Mouse (Mus musculus): ENCODE data around the gene Pfdn6. TPM values are rescaled to one million over a fixed set of nuclear protein-coding genes. Genes with fewer than 3 reads are reported as not detected.

Gene Pfdn6
- polyA plus RNA-seq (2015; fragmentation: Illumina TruSeq; extraction: RNeasy Lipid Tissue Mini Kit (QIAGEN cat#74804); ENCODE audit: insufficient read depth, low read depth, low replicate concordance), result 33.2 TPM

DNA sequence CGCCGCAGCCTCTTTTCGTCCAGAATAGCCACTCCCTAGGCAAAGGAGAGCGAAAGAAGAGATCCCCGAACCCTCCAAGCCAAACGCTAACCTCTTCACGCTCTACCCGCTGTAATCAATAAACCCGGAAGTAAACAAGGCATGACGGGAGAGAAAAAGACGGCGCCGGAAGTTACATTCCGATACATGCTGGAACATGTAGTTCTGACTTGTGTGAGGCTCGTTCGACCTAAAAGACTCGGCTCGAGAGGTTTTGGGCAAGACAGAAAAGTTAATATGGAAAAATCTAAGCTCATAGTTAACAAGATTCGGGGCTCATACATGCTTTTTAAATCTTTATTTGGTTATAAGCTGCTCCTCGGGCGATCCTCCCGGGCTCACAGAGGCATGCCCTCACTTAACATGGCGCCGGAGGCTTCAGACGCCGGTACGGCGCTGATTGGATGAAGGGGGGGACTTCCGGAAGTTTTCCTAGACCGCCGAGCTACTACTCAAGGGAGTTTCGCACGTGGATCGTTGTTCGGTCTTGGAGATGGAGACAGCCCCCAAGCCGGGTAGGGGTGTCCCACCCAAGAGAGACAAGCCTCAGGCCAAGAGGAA, at the start of gene Pfdn6, which contains the start of gene Wdr46:
TSS of gene Pfdn6 (minus strand) at position 138 of the 600 bp plus-strand sequence.
TSS of gene Wdr46 (plus strand) at position 455 of the 600 bp plus-strand sequence.

DNA sequence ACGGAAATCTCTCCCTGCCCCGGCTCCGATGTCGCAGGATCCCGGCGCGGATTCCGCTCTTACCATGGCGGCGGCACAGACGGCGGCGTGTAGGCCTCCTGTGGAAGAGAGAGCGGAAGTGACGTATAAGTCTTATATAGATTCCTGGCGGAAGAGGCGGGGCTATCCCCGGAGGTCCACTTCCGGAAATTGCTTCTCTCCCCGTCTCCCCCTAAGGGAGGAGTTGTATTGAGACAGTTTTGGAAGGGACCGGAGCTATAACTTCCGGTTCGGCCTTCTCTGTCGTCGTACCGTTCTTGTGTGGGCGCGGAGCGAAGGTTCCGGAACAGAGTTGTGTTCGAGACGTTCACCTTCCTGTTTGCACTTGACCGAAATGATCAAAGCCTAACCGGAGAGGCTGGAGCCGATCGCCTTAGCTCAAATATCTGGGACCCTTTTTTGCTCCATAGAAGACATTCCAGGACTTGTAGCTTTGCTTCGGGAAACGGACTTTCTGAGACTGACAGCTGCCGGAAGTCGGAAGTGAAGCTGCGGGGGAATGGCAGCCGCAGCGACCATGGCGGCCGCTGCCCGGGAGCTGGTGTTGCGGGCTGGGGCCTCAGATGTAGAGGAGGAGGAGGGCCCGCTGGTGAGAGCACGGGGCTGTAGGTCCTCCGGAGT, 15.5 kb upstream of the Pfdn6 start, which contains the start of the genes Vps52 and Rps18:
TSS of gene Vps52 (plus strand) at position 258 of the 660 bp plus-strand sequence.
TSS of gene Rps18 (minus strand) at position 447 of the 660 bp plus-strand sequence.

DNA sequence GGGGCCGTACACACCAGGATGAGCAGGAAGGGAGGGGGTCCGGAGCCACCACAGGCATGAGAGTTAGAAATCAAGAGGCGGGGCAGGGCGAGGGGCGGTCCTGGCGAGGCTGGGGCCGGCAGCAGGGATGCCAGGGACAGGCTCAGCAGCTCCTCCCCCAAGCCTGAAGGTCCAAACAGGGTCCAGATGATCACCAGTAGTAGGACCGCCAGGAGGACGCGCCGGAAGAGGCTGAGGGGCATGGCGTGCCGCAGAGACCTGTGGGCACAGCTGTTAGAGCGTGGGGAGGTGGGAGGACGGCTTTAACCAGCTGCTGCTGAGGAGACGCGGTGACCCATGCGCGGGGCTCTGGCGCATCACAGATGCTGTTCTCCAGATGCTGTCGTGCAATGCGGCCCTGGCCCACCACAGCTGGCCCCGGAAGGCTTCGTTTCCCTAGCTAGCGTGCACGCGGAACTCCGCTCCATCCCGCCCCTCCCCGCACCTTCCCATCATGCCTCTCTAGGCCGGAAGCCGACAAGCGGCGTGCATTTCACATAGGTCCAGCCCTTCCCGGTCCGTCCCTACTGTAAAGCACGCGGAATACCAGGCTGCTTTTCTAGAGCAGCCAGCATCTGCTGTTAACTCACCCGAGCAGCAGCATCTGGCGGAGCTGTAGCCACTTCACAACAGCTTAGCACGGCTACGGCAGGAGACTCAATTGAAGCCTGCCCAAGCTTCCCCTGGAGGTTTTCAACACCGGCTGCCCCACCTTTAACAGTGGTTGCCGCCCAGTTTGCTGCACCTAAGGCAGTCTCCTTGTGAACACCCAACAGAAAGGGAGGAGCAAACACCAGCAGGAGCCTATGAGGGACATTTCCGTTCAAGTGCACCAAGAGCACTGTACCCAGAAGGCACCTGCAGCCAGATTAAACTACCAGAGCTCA, 11.1 kb upstream of the Pfdn6 start, which contains the start of gene B3galt4:
TSS of gene B3galt4 (minus strand) at position 468 of the 926 bp plus-strand sequence.

DNA sequence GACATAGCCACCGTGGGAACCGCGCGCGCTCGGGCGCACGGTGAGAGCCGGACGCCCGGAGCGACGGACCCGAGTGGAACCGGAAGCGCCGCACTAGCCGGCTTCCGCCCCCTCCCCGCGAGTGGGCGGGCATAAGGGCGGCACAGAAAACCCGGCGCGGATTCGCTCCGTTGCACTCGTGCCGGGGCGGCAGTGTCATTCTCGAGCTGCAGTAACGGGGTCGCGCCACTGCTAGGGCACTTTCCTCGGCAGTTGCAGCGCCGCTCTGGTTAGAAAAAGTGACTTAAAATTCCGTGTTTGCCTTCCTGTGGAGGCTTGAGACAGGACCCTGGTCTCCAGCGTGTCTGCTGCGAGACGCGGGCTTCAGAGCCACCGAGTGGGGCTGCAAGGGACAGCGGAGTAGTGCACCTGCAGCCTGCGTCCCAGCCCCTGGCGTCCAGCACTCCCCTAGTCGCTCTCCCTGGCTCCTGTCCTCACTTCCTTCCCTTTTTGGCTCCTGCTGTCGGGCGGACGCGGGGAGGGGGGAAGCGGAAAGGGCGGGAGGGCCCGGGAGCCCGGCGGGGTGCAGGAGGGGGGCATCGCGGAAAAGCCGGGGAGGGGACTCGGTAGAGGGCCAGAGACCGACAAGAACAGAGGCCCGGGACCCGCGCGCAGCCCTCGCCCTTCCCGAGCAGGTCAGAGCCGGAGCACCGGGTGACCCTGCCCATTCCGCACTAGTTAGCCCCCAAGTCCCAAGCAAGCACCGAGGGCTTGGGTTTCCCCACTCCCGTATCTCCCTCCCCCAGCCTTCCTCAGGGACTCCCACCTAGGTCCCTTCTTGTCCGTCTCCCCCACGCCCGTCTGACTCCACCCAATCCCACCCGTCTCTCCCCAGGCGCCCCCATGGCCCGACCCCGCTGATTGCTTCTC, 10.5 kb downstream of the Pfdn6 start, which contains the start of gene Rgl2:
TSS of gene Rgl2 (plus strand) at position 173 of the 909 bp plus-strand sequence.

DNA sequence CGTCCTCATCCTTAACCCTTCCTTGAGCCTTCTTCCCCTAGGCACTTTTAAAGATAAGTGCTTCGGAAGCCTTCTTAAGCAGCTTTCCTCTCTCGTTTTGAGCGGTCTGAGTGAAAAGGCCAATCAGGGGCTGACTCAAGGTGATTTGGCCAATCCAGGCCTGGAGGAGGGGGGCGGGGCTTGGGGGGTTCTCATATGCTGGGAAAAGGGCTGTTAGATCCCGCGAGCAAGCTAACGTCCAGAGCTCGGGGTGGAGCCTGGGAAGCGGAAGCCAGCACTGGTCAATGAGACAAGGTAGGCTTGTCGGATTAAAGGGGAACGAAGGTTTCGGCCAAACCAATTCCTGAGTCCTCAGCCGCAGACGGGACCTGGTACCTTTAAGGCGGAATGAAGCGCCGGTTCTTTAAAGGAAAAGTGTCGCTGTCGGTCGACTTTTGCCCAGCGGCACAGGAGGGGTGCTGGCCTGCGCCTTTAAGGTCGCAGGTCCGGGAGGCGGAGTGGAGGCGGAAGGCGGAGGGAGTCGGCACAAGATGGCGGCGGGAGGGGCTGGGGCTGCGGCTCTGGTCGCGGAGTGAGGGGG, 24.4 kb downstream of the Pfdn6 start, which contains the start of the genes Tapbp and Zbtb22:
TSS of gene Tapbp (plus strand) at position 229 of the 580 bp plus-strand sequence.
TSS of gene Zbtb22 (plus strand) at position 234 of the 580 bp plus-strand sequence.

DNA sequence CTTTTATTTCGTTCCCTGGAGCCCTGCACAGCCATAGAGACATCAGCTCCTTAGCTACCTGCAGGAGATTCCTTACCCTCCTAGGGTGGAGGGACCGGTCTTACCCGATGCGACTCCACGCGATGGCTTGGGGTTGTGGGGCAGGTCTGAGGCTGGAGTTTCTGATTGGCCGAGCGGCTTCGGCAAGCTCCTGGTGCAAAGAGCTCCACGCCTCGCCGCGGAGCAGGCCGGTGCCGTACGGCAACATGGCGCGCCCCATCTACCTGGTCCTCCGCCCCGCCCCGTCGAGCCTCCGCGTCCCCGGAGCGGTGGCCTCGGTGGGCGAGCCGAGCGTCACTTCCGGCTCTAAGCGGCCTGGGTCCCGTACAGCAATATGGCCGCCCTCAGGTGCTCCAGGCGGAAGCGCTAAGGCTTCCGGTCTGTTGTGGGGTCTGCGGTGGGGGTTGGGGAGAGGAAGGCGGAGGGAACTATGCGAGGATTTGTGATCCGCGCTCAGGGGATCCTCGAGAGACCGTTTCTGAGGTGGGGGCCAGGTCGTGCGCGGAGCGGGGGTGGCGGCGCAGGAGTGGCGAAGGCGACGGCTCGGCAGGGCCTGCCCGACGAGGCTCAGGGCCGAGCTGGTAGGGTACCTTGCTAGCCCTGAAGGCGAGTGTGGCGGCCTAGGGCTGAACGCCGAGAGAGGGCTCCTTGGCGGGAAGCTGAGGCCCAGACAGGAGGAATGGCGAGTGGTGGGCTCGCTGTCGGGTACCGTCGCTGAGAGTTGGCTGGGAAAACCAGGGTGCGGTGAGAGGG, 30.9 kb downstream of the Pfdn6 start, which contains the start of gene Daxx:
TSS of gene Daxx (plus strand) at position 338 of the 792 bp plus-strand sequence.

DNA sequence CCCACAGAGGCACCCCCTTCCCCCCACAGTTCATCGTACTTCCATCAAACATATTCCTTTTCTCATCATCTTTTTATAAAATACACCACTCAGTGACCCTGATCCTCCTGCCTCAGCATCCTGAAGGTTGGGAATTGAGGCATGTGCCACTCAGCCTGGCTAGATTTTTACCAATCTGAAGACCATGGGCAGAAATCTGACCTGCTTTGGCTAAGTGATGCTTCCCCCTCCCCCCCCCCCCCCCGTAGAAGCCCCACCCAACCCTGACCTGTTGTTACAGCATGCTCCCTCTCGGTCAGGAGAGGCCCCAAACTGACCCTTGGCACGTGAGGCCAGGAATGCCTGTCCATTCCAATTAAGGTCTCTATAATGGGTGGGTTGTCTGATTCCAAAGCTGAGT, 35.3 kb downstream of the Pfdn6 start, which contains the start of gene Platr17:
TSS of gene Platr17 (plus strand) at position 301 of the 400 bp plus-strand sequence.

DNA sequence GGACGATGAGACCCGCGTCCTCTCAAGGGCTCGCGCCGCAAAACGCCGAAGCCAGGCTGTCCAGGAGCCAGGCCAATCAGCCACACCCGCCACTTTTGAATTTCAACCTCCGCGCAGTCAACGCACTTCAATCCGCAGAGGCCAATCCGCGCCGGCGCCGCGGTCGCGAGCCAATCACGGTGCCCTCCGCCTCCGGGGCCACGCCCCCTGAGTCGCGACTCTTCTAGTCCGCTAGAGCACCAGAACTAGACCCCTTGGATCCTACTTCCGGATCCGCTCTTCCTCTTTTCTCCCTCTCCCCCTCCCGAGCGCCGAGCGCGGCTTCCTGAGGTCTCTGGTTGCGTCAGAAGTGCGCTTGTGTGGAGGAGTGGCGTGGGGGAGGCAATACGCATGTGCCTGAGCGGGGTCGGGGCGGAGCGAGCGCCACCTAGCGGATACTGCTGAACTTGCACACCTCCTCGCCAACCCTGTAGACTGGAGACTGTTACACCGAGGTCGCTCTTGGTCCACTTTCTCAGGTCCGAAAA, 49.5 kb downstream of the Pfdn6 start, which contains the start of gene Kifc1:
TSS of gene Kifc1 (minus strand) at position 129 of the 527 bp plus-strand sequence.

Other genes starting within 250 kb of the Pfdn6 start
- gene March2, start 221.7 kb downstream of the Pfdn6 start, polyA plus RNA-seq (2015; fragmentation: Illumina TruSeq; extraction: RNeasy Lipid Tissue Mini Kit (QIAGEN cat#74804); ENCODE audit: insufficient read depth, low read depth, low replicate concordance), result 16.5 TPM
- 23.5 TPM for gene Rab11b, start 179.8 kb downstream of the Pfdn6 start, polyA plus RNA-seq (2015; fragmentation: Illumina TruSeq; extraction: RNeasy Lipid Tissue Mini Kit (QIAGEN cat#74804); ENCODE audit: insufficient read depth, low read depth, low replicate concordance)
- 6.9 TPM for gene Angptl4, start 158.5 kb downstream of the Pfdn6 start, polyA plus RNA-seq (2015; fragmentation: Illumina TruSeq; extraction: RNeasy Lipid Tissue Mini Kit (QIAGEN cat#74804); ENCODE audit: insufficient read depth, low read depth, low replicate concordance)
- 38.1 TPM for gene Kank3, start 129.8 kb downstream of the Pfdn6 start, polyA plus RNA-seq (2015; fragmentation: Illumina TruSeq; extraction: RNeasy Lipid Tissue Mini Kit (QIAGEN cat#74804); ENCODE audit: insufficient read depth, low read depth, low replicate concordance)
- gene Rps28, start 115.8 kb downstream of the Pfdn6 start, polyA plus RNA-seq (2015; fragmentation: Illumina TruSeq; extraction: RNeasy Lipid Tissue Mini Kit (QIAGEN cat#74804); ENCODE audit: insufficient read depth, low read depth, low replicate concordance), result 1,005 TPM
- gene Ndufa7, start 115.8 kb downstream of the Pfdn6 start, polyA plus RNA-seq (2015; fragmentation: Illumina TruSeq; extraction: RNeasy Lipid Tissue Mini Kit (QIAGEN cat#74804); ENCODE audit: insufficient read depth, low read depth, low replicate concordance), result 92.9 TPM
- 11.7 TPM for gene Cd320, start 97.3 kb downstream of the Pfdn6 start, polyA plus RNA-seq (2015; fragmentation: Illumina TruSeq; extraction: RNeasy Lipid Tissue Mini Kit (QIAGEN cat#74804); ENCODE audit: insufficient read depth, low read depth, low replicate concordance)
- gene Gm7029, start 66.5 kb downstream of the Pfdn6 start, polyA plus RNA-seq (2015; fragmentation: Illumina TruSeq; extraction: RNeasy Lipid Tissue Mini Kit (QIAGEN cat#74804); ENCODE audit: insufficient read depth, low read depth, low replicate concordance), result not detected
- 0.59 TPM for gene Kifc1, start 49.7 kb downstream of the Pfdn6 start, polyA plus RNA-seq (2015; fragmentation: Illumina TruSeq; extraction: RNeasy Lipid Tissue Mini Kit (QIAGEN cat#74804); ENCODE audit: insufficient read depth, low read depth, low replicate concordance)
- gene Platr17, start 35.2 kb downstream of the Pfdn6 start, polyA plus RNA-seq (2015; fragmentation: Illumina TruSeq; extraction: RNeasy Lipid Tissue Mini Kit (QIAGEN cat#74804); ENCODE audit: insufficient read depth, low read depth, low replicate concordance), result not detected
- 9.3 TPM for gene Daxx, start 30.9 kb downstream of the Pfdn6 start, polyA plus RNA-seq (2015; fragmentation: Illumina TruSeq; extraction: RNeasy Lipid Tissue Mini Kit (QIAGEN cat#74804); ENCODE audit: insufficient read depth, low read depth, low replicate concordance)
- 40.4 TPM for gene Tapbp, start 24.4 kb downstream of the Pfdn6 start, polyA plus RNA-seq (2015; fragmentation: Illumina TruSeq; extraction: RNeasy Lipid Tissue Mini Kit (QIAGEN cat#74804); ENCODE audit: insufficient read depth, low read depth, low replicate concordance)
- 4.3 TPM for gene Zbtb22, start 24.4 kb downstream of the Pfdn6 start, polyA plus RNA-seq (2015; fragmentation: Illumina TruSeq; extraction: RNeasy Lipid Tissue Mini Kit (QIAGEN cat#74804); ENCODE audit: insufficient read depth, low read depth, low replicate concordance)
- 33.8 TPM for gene Rgl2, start 10.8 kb downstream of the Pfdn6 start, polyA plus RNA-seq (2015; fragmentation: Illumina TruSeq; extraction: RNeasy Lipid Tissue Mini Kit (QIAGEN cat#74804); ENCODE audit: insufficient read depth, low read depth, low replicate concordance)
- gene Wdr46, start 317 bp upstream of the Pfdn6 start, polyA plus RNA-seq (2015; fragmentation: Illumina TruSeq; extraction: RNeasy Lipid Tissue Mini Kit (QIAGEN cat#74804); ENCODE audit: insufficient read depth, low read depth, low replicate concordance), result 3.8 TPM
- gene B3galt4, start 11.1 kb upstream of the Pfdn6 start, polyA plus RNA-seq (2015; fragmentation: Illumina TruSeq; extraction: RNeasy Lipid Tissue Mini Kit (QIAGEN cat#74804); ENCODE audit: insufficient read depth, low read depth, low replicate concordance), result 2.8 TPM
- 12.3 TPM for gene Vps52, start 15.5 kb upstream of the Pfdn6 start, polyA plus RNA-seq (2015; fragmentation: Illumina TruSeq; extraction: RNeasy Lipid Tissue Mini Kit (QIAGEN cat#74804); ENCODE audit: insufficient read depth, low read depth, low replicate concordance)
- 762 TPM for gene Rps18, start 15.7 kb upstream of the Pfdn6 start, polyA plus RNA-seq (2015; fragmentation: Illumina TruSeq; extraction: RNeasy Lipid Tissue Mini Kit (QIAGEN cat#74804); ENCODE audit: insufficient read depth, low read depth, low replicate concordance)
- 424 TPM for gene H2-K1, start 60.0 kb upstream of the Pfdn6 start, polyA plus RNA-seq (2015; fragmentation: Illumina TruSeq; extraction: RNeasy Lipid Tissue Mini Kit (QIAGEN cat#74804); ENCODE audit: insufficient read depth, low read depth, low replicate concordance)
- 14.0 TPM for gene Ring1, start 84.3 kb upstream of the Pfdn6 start, polyA plus RNA-seq (2015; fragmentation: Illumina TruSeq; extraction: RNeasy Lipid Tissue Mini Kit (QIAGEN cat#74804); ENCODE audit: insufficient read depth, low read depth, low replicate concordance)
- gene H2-Ke6, start 87.7 kb upstream of the Pfdn6 start, polyA plus RNA-seq (2015; fragmentation: Illumina TruSeq; extraction: RNeasy Lipid Tissue Mini Kit (QIAGEN cat#74804); ENCODE audit: insufficient read depth, low read depth, low replicate concordance), result 55.1 TPM
- gene Slc39a7, start 91.3 kb upstream of the Pfdn6 start, polyA plus RNA-seq (2015; fragmentation: Illumina TruSeq; extraction: RNeasy Lipid Tissue Mini Kit (QIAGEN cat#74804); ENCODE audit: insufficient read depth, low read depth, low replicate concordance), result 42.1 TPM
- 19.4 TPM for gene Rxrb, start 91.5 kb upstream of the Pfdn6 start, polyA plus RNA-seq (2015; fragmentation: Illumina TruSeq; extraction: RNeasy Lipid Tissue Mini Kit (QIAGEN cat#74804); ENCODE audit: insufficient read depth, low read depth, low replicate concordance)
- 1.9 TPM for gene Col11a2, start 99.1 kb upstream of the Pfdn6 start, polyA plus RNA-seq (2015; fragmentation: Illumina TruSeq; extraction: RNeasy Lipid Tissue Mini Kit (QIAGEN cat#74804); ENCODE audit: insufficient read depth, low read depth, low replicate concordance)
- not detected for gene H2-Oa, start 152.0 kb upstream of the Pfdn6 start, polyA plus RNA-seq (2015; fragmentation: Illumina TruSeq; extraction: RNeasy Lipid Tissue Mini Kit (QIAGEN cat#74804); ENCODE audit: insufficient read depth, low read depth, low replicate concordance)
- gene H2-DMa, start 179.2 kb upstream of the Pfdn6 start, polyA plus RNA-seq (2015; fragmentation: Illumina TruSeq; extraction: RNeasy Lipid Tissue Mini Kit (QIAGEN cat#74804); ENCODE audit: insufficient read depth, low read depth, low replicate concordance), result 2.6 TPM
- gene Brd2, start 182.3 kb upstream of the Pfdn6 start, polyA plus RNA-seq (2015; fragmentation: Illumina TruSeq; extraction: RNeasy Lipid Tissue Mini Kit (QIAGEN cat#74804); ENCODE audit: insufficient read depth, low read depth, low replicate concordance), result 51.9 TPM
- gene H2-DMb2, start 203.0 kb upstream of the Pfdn6 start, polyA plus RNA-seq (2015; fragmentation: Illumina TruSeq; extraction: RNeasy Lipid Tissue Mini Kit (QIAGEN cat#74804); ENCODE audit: insufficient read depth, low read depth, low replicate concordance), result 1.9 TPM
- gene H2-DMb1, start 212.7 kb upstream of the Pfdn6 start, polyA plus RNA-seq (2015; fragmentation: Illumina TruSeq; extraction: RNeasy Lipid Tissue Mini Kit (QIAGEN cat#74804); ENCODE audit: insufficient read depth, low read depth, low replicate concordance), result 7.8 TPM
- gene Tap1, start 247.2 kb upstream of the Pfdn6 start, polyA plus RNA-seq (2015; fragmentation: Illumina TruSeq; extraction: RNeasy Lipid Tissue Mini Kit (QIAGEN cat#74804); ENCODE audit: insufficient read depth, low read depth, low replicate concordance), result 6.3 TPM
- gene Psmb9, start 247.4 kb upstream of the Pfdn6 start, polyA plus RNA-seq (2015; fragmentation: Illumina TruSeq; extraction: RNeasy Lipid Tissue Mini Kit (QIAGEN cat#74804); ENCODE audit: insufficient read depth, low read depth, low replicate concordance), result 9.2 TPM

All from pancreas, adult 10 weeks (tissue).